Mouse (Mus musculus): ENCODE data around the gene Zic3.

DNA sequence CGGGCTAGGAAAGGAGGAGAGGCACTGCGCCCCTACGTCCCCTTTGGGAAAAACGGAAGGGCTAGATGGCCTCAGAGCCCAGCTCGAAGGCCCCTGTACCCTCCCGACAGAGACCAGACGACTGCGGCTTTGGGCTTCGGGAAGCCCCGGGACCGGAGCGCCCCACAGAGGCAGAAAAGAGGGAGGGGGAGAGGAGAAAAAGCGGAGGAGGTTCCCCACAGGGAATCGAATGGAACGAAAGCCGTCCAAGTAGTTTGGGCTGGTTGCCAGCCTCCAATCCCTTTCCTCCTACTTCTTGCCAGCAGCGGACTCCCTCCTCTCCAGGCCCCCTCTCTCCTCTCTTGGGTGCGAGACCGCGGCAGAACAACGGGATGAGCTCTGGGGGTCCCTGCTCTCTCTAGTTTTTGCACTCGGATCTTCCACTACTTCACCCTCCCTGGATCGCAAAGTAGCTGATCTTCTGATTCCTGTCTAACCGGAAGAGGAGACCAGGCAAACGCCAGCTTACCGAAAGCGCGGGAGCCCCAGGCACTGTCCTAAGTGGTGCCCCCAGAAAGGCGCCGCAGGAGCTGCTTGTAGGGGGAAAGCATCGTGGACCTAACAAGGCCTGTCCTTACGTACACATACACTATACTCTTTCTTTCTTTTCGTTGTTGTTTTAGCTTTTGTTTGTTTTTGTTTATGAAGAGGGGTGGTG lies 3.1 kb upstream of the Zic3 start:
- TF ChIP-seq MYOD1 (IDR thresholded peaks at IDR 0.05; ENCODE audit: control insufficient read depth in 1 of 3, insufficient read length in 2 of 3, low read depth in 2 of 3) (no peak), E2F4 (IDR thresholded peaks at IDR 0.05; ENCODE audit: insufficient read depth) (no peak), POLR2A (IDR thresholded peaks at IDR 0.05; ENCODE audit: insufficient read length, low read depth) (no peak), MAX (IDR thresholded peaks at IDR 0.05; ENCODE audit: low read depth) (no peak), CEBPB (IDR thresholded peaks at IDR 0.05; ENCODE audit: insufficient read depth, poor library complexity, severe bottlenecking) (no peak), POLR2AphosphoS2 (IDR thresholded peaks at IDR 0.05; ENCODE audit: insufficient read length, low read depth) (no peak), REST (IDR thresholded peaks at IDR 0.05; ENCODE audit: insufficient read depth, insufficient read length) (no peak), TCF12 (IDR thresholded peaks at IDR 0.05; ENCODE audit: insufficient read depth, poor library complexity, severe bottlenecking) (no peak), USF1 (IDR thresholded peaks at IDR 0.05; ENCODE audit: low read depth) (no peak)
